Mouse (Mus musculus) adrenal gland, postnatal 36 days (tissue): ENCODE measurements around the gene Tmem29. TPM values are rescaled to one million over a fixed set of nuclear protein-coding genes. Genes with fewer than 3 reads are reported as not detected.
"Not testable (repeated sequence)": the region's sequence is repeated elsewhere in the genome, so short reads cannot be mapped to it uniquely, and the experiment has no call there.

Experiments
- DNase-seq, 2 experiments: peaks; one replicate each; pipeline ENCODE4 v3.0.0; 2021; ENCODE audit warnings: mixed read lengths in 1 of 2
- long read RNA-seq, 2 experiments: library from polyadenylated mRNA; stranded (forward); transcript quantifications; one replicate each; pipeline ENCODE4 v2.0.0; 2021; ENCODE audit warnings: borderline sequencing depth in 2 of 2
- total RNA-seq, 2 experiments: library from RNA; stranded (reverse); gene quantifications; 2 replicates each; pipeline ENCODE4 v1.2.3; 2021

The Tmem29 gene
- 10 to 100 TPM; 20.1 to 22.7 TPM for total RNA-seq
- long read RNA-seq, experiment 1, transcript Tmem29-209 (3 exons, 864 nt): major isoform, 20 of 39 reads
- long read RNA-seq, experiment 1, transcript Tmem29-208 (3 exons, 1,316 nt): minor isoform, 16 of 39 reads
- long read RNA-seq, experiment 1, partial matches to known transcripts: 1 of 39 reads
- long read RNA-seq, experiment 1, other reads (novel, unspliced or antisense): 2 of 39 reads
- long read RNA-seq, experiment 2, transcript Tmem29-209 (3 exons, 864 nt): major isoform, 5 of 12 reads
- long read RNA-seq, experiment 2, partial matches to known transcripts: 0 of 12 reads
- long read RNA-seq, experiment 2, other reads (novel, unspliced or antisense): 4 of 12 reads

DNA sequence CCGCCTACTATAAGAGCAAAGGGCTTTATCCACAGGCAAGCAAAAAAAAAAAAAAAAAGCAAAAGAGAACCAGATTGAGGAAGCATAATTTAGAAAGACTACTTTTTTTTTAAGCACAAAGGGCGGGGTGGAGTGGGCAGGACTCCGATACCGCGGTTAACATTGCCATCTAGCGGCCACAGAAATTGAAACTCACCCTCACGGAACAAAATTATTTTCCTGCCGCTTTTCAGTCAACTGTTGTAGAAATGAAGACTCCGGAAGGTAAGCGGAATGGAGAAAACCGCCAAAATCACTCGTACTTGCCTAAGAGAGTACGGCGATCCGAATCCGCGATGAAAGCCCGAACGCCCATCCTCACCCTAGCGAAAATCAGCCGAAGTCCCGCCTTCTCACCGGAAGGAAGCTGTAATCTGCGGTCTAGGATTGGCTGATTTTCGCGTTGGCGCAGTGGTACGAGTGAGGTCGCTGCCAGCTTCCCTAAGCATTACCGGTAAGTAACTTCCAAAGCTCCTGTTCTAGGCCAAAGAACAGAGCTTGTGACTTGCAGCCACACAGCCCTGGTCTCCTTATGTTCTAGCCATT lies at the start of gene Tmem29:
TSS of gene Tmem29 (minus strand) at position 389 of the 585 bp plus-strand sequence.
- DNase-seq: peak; percentile 85 to 88

DNA sequence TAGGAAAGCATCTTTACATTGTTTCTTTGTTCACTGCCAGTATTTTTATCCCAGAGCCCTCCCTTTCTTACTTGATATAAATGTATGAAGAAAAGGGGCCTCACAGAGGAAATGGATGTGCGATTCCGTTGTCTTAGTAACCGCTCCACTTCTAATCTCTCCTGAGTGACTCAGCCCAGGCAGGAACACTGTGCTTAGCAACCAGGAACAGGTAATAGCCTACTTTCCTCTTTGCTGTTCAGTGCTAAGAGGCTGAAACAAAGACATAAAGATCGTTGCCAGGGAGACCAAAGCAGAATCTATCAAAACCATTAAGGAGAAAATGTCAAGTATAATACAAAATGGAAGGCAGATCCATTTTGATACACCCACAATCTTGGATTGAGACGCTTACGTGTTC lies 49.7 kb upstream of the Tmem29 start:
- DNase-seq: no peak

DNA sequence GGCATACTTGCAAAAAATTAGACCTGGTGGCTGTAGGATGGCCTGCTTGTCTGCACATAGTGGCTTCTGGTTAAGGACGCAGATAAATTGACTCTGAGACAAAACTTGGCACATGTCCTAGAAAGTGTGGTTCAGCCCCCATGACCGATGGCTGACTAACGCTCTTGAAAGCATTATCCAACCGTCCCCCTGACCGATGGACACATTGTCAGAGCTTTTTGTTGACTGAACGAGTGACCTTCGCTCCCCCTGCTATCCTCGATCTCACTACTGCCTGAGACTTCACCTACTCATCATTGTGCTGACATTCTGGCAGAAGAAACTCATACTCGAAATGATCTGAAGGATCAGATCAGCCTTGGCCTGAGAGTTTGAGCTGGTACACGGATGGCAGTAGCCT lies 28.9 kb upstream of the Tmem29 start:
- DNase-seq: peak in 1 of 2 experiments; percentile 14

- DNase-seq: not testable (repeated sequence)
Measured at GRCm38 (mm10) chrX:150486314-150487030, 27.5 kb upstream of the Tmem29 start.

- peak; percentile 82 to 84 for DNase-seq
Measured at GRCm38 (mm10) chrX:150477854-150478780, 19.2 kb upstream of the Tmem29 start.

DNA sequence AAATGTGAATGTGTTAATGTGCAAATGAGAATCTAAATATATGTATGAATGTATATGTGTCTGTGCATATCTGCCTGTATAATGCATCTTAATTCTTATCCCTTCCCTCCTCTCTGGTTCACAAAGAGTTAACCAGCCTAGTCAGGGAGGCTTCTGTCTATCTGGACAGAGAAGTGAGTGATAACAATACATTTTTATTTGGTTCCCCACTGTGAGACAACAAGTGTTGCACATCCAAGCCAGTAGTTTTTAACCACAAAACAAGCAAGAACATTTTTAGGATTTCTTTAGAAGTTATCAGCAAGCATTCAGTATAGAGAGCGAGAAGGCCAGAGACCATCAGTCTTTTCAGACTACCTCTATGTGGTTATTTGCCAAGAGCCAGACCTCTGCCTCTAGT lies 12.5 kb upstream of the Tmem29 start:
- DNase-seq: no peak

DNA sequence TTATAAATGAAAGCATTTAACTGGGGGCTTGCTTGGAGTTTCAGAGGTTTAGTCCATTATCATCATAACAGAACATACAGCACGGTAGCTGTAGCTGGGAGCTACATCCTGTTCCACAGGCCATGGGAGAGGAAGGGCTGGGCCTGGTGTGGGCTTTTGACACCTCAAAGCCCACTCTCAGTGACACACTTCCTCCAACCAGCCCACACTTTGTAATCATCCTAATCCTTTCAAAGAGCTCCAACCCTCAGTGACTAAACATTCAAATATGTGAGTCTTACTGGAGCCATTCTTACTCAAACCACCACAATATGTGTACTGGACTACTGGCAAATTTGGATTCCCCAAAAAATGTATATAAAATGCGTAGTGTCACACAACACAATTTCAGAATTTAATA lies 9.3 kb upstream of the Tmem29 start:
- no peak for DNase-seq

GRCm38 (mm10) chrX:150466817-150467216 lies 7.9 kb upstream of the Tmem29 start:
- DNase-seq: not testable (repeated sequence)

DNA sequence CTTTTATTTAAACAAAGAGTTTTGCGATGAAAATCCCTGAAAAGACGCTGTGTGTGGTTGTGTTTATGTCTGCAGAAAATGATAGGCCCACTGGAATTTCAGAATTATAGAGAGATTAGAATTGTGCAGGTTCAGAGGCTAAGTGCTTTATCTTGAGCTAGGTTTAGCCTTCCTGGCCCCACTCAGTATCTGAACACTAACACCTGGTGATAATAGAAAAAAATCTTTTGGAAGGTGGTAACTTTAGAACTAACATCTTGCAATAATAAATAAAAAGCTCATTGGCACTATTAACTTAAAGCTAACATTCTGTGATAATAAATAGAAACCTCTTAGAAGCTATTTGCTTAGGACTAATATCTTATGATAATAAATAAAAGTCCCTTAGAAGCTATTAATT lies 1.2 kb upstream of the Tmem29 start:
- DNase-seq: no peak

DNA sequence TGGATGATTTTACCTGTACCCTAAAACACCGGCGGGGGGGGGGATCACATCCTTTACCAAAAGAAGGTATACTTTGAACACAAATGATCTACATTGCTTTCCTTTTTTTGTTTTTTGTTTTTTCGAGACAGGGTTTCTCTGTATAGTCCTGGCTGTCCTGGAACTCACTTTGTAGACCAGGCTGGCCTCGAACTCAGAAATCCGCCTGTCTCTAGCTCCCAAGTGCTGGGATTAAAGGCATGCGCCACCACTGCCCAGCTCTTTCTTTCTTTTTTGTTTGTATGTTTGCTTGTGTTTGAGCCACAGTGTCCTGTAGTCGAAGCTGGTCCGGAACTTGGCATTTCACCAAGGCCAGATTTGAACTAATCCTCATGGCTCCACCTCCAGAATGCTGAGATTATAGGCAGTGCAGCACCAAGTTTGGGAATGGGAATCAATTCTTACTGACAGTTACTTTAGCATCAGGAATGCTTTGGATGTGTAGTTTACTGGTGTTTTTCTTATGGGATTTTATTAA lies 515 bp upstream of the Tmem29 start:
- DNase-seq: peak; percentile 30 to 45

- DNase-seq: no peak
Measured at GRCm38 (mm10) chrX:150458136-150458535, 818 bp downstream of the Tmem29 start.

DNA sequence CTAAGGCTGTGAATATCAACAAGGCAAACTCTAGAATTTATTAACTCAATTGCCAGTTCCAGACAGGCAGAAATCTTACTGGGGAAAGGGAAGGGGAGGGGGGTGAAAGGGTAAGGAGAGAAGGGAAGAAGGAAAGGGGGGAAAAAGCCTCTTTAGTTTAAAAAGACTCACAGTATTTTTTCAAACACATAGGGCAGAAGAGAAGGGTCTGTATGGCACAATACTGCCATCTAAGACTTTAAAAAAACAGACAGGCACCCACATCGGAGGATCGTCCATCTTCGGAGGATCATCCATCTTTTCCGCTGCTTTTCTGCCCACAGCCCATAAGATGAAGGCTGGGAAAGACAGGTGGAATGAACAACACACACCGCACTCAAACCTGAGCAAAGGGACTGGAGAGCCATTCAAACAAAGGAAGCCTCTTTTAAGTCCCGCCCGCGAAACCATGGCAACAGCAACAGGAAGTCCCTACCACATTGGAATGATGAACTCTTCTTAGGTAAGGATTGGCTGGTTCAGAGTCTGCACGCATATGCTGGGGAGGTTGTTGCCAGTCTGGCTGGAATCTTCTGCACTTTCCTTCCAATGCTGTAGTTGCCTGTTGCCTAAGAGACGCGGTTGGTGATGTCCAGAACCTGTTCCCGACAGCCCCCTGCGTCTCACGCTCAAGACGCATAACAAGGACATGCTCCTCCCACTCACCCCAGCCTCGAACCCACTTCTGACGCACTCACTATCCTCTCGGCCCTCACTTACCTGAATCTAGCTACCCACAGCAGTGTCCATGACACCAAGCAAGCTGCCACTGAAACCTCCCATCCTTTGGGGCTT lies 18.2 kb downstream of the Tmem29 start:
- peak; percentile 70 to 71 for DNase-seq

DNA sequence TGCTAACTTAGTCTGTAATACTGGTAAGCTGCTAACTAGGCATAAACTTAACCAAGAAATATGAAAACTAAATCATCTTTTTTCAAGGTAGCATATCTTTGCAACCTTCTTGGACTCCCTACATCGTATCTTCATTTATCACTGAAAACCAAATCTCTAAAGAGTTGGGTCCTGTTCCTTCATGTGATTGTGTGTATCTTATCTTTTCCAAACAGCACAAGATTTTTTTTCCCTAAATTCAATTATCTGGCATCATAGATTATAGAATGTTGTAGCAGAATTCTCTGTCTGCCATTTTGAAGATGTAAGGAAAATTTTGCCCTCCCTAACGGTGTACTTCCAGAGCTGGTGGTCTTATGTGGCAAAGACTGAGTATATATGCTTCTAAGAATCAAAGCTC lies 22.6 kb downstream of the Tmem29 start:
- DNase-seq: no peak

DNA sequence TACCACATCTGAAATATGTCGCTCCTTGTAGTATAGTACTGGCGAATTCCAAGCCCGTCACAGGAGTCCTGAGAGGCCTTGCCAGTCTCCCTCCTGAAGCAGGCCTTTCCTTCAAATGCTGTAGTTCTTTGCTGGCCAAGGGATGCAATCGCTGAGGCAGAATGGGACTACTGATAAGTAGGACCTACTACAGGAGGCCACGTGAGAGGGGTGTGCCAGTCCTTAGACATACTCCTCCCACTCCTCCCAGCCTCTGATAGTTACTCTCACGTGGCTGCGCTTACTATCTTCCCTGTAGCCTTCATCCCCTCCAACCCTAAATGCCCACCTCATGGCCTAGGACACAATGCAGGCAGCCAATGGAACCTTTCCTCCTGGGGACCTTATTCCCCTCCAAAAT lies 23.6 kb downstream of the Tmem29 start:
- DNase-seq: no peak

DNA sequence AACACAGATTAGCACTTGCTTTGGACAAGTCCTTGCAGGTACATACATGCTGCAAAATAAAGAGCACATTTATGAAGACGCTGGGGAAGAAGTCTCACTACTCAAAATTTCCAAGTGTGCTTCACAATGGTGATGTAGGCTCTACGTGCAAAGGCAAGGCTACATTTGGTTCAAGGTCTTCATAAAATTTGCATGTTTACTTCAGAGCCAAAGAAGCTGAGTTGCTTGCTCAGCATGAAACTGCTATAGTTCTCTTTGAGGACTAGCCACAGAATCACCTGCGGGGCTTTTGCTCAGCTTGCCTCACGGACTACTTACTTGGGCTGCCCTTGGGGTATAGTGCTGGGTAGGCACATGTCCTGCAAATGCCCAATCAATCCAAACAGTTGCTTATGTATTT lies 45.4 kb downstream of the Tmem29 start:
- DNase-seq: no peak

Other genes starting within 250 kb of the Tmem29 start
- 10 to 100 TPM; 29.7 to 47.3 TPM for gene Alas2, start 88.2 kb upstream of the Tmem29 start, total RNA-seq
- 10 to 100 TPM in 1 of 2 experiments, 1 to 10 TPM in 1; 9.7 to 11.4 TPM for gene Pfkfb1, start 129.1 kb upstream of the Tmem29 start, total RNA-seq
- 10 to 100 TPM; 11.9 to 15.9 TPM for gene Apex2, start 130.7 kb upstream of the Tmem29 start, total RNA-seq
- gene Tro, start 198.4 kb upstream of the Tmem29 start, total RNA-seq: 10 to 100 TPM in 1 of 2 experiments, 1 to 10 TPM in 1; 5.6 to 12.5 TPM